Mouse (Mus musculus) ES-Bruce4 (cell line): ENCODE results near the gene Lipt2.

Source experiments
- CTCF ChIP-seq: IDR thresholded peaks from one replicate; pipeline ENCODE4 v1.8.1; 2011; ENCODE audit warnings: low read depth, low read length
- POLR2A ChIP-seq: IDR thresholded peaks from one replicate; pipeline ENCODE4 v1.8.1; 2011; ENCODE audit warnings: low read length; ENCODE audit not compliant: insufficient read depth

- TF ChIP-seq CTCF (no peak), POLR2A (no peak)
These were observed 44.5 kb downstream of the Lipt2 start for GRCm38 (mm10) chr7:100203616-100204015.
